Mouse (Mus musculus): ENCODE data around the gene Gm5089.

DNA sequence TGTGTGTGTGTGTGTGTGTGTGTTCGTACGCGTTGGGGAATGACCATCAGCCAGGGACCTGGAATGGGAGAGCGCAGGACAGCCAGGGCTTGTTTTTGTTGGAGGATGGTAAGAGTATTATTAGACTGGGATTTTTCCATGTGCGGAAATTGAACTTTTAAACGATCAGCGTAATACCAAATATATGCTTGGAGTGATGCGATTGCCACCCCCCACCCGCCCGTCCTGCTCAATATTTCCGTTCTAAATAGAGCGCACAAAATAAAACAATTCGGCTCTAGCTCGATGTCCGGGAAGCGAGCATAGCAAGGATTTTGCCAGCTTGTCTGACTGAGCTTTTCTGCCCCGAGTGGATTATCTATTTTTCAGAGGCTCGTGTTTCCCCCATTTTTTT, 25.9 kb upstream of the Gm5089 start:
- no peak for TF ChIP-seq POLR2A (IDR thresholded peaks at IDR 0.05; ENCODE audit: control insufficient read depth, extremely low read depth, insufficient read depth, low read length, poor library complexity)
- TF ChIP-seq CTCF (IDR thresholded peaks at IDR 0.05; ENCODE audit: borderline replicate concordance, control insufficient read depth, extremely low read depth, insufficient read depth, low read length, poor library complexity): no peak
